Mouse (Mus musculus) limb, embryonic 14.5 days (tissue): ENCODE measurements around the gene Plce1. TPM values are rescaled to one million over a fixed set of nuclear protein-coding genes. Genes with fewer than 3 reads are reported as not detected.

ENCODE experiments used
- ATAC-seq: fragments of 200-750 bp; cut with Nextera tagmentation; 2 replicates; pipeline ENCODE4 v1.8.0; 2017; ENCODE audit warnings: low read depth, moderate number of reproducible peaks, moderate TSS enrichment; ENCODE audit not compliant: low FRiP score
- DNase-seq: peaks from one replicate; pipeline ENCODE4 v3.0.0-alpha.2; 2015; ENCODE audit warnings: low spot score
- H3K27ac ChIP-seq: fragments of 300-500 bp; sonication (generic); replicated peaks from 2 replicates; pipeline ENCODE4 v1.5.1; 2014; ENCODE audit warnings: low read depth, mild to moderate bottlenecking, low read length, moderate library complexity, mixed read lengths
- H3K27me3 ChIP-seq: fragments of 300-500 bp; sonication (generic); 2 replicates; pipeline ENCODE4 v1.6.1; 2014; ENCODE audit warnings: low read length, mixed read lengths; ENCODE audit not compliant: control insufficient read depth, insufficient read depth
- H3K36me3 ChIP-seq: fragments of 300-500 bp; sonication (generic); 2 replicates; pipeline ENCODE4 v1.6.1; 2014; ENCODE audit warnings: mild to moderate bottlenecking, low read length, moderate library complexity, mixed read lengths; ENCODE audit not compliant: control insufficient read depth, insufficient read depth
- H3K4me1 ChIP-seq: fragments of 300-500 bp; sonication (generic); 2 replicates; pipeline ENCODE4 v1.6.1; 2014; ENCODE audit warnings: antibody characterized with exemption, low read length, mixed read lengths; ENCODE audit not compliant: control insufficient read depth, insufficient read depth
- H3K4me2 ChIP-seq: fragments of 300-500 bp; sonication (generic); replicated peaks from 2 replicates; pipeline ENCODE4 v1.6.1; 2014; ENCODE audit warnings: low read depth, mild to moderate bottlenecking, low read length, moderate library complexity; ENCODE audit not compliant: severe bottlenecking
- H3K4me3 ChIP-seq: fragments of 300-500 bp; sonication (generic); replicated peaks from 2 replicates; pipeline ENCODE4 v1.5.1; 2014; ENCODE audit warnings: low read length
- H3K9ac ChIP-seq: fragments of 300-500 bp; sonication (generic); 2 replicates; pipeline ENCODE4 v1.6.1; 2014; ENCODE audit warnings: mild to moderate bottlenecking, low read depth, low read length, moderate library complexity; ENCODE audit not compliant: severe bottlenecking
- H3K9me3 ChIP-seq: fragments of 300-500 bp; sonication (generic); 2 replicates; pipeline ENCODE4 v1.6.1; 2016; ENCODE audit warnings: low read length; ENCODE audit not compliant: control insufficient read depth
- POLR2A ChIP-seq: fragments of 200-500 bp; IDR thresholded peaks from 2 replicates; pipeline ENCODE4 v1.8.0; 2012; ENCODE audit warnings: inconsistent platforms, mild to moderate bottlenecking, moderate library complexity, borderline replicate concordance; ENCODE audit not compliant: insufficient read depth, insufficient read length; ENCODE audit errors: extremely low read depth
- WGBS: fragments of 180-500 bp; shearing (Covaris S2); extraction: QIAGEN DNeasy Blood & Tissue Kit; methylation state at CpG from one replicate; pipeline ENCODE4 v1.1.7; 2014; 5-methylcytosine and 5-hydroxymethylcytosine counted together
- polyA plus RNA-seq, 2 experiments: library from polyadenylated mRNA; depleted of rRNA in 1 of 2; stranded (reverse) in 1 of 2; unstranded in 1 of 2; fragments of >200 nt; fragmentation: Nextera tagmentation in 1 of 2; extraction: Ambion mirVana in 1 of 2; gene quantifications; 2 replicates each; pipeline versions ENCODE4 v1.2.1 to v1.2.3; 2012 to 2014

Plce1 gene
- polyA plus RNA-seq, 2 experiments = 12.6 to 13.3 TPM

- no peaks in the 10 kb centered on the region for H3K27me3 ChIP-seq
- H3K27ac ChIP-seq = no peak overlapping the region
- DNase-seq (no peak), ATAC-seq (no peak)
- no peak for TF ChIP-seq POLR2A
- no peaks in the 10 kb centered on the region for H3K9me3 ChIP-seq
- no peak overlapping the region for H3K4me2 ChIP-seq
- no peak overlapping the region for H3K4me3 ChIP-seq
- peaks cover 17% of the 10 kb centered on the region; the same call in 1 of the 2 replicates for H3K36me3 ChIP-seq
- H3K9ac ChIP-seq = no peak overlapping the region
- WGBS = 67% methylated on average over 2 of the region's 2 CpGs
- no peaks in the 10 kb centered on the region for H3K4me1 ChIP-seq
Measured at GRCm38 (mm10) chr19:38778805-38779204, 297.9 kb downstream of the Plce1 start.

GRCm38 (mm10) chr19:38783542-38783941 is 302.6 kb downstream of the Plce1 start:
- ATAC-seq = no peak
- H3K36me3 ChIP-seq = peaks cover 21% of the 10 kb centered on the region
- no peaks in the 10 kb centered on the region for H3K9me3 ChIP-seq
- TF ChIP-seq POLR2A = no peak
- no peak overlapping the region for H3K4me3 ChIP-seq
- H3K4me1 ChIP-seq = no peaks in the 10 kb centered on the region
- no peaks in the 10 kb centered on the region for H3K27me3 ChIP-seq
- DNase-seq = no peak
- no peak overlapping the region for H3K27ac ChIP-seq
- 89% methylated on average over 9 of the region's 9 CpGs for WGBS
- H3K9ac ChIP-seq = no peak overlapping the region
- no peak overlapping the region for H3K4me2 ChIP-seq

DNA sequence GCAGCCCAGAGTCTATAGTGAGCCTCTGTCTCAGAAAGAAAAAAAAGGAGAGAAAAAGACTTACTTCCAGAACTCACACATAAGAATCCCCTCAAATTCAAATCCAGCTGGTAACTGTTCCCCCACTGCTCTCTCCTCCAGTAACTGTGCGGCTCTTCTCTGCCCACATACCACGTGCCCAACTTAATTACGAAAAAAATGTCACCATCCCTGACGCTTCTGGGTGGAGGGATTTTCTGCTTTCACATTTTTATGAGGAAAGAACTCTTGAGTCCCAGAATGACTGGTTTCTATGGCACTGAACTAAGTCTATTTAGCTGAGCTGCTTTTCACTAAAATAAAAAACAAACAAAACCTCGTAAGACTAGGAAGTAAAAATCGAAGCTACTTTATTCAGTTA is 306.8 kb downstream of the Plce1 start:
- 88% methylated on average over 6 of the region's 6 CpGs for WGBS
- Histone ChIP-seq H3K9ac (no peak overlapping the region), H3K4me2 (no peak overlapping the region), H3K27ac (no peak overlapping the region), H3K27me3 (no peaks in the 10 kb centered on the region), H3K4me1 (no peaks in the 10 kb centered on the region), H3K4me3 (no peak overlapping the region), H3K9me3 (no peaks in the 10 kb centered on the region), H3K36me3 (peaks cover 47% of the 10 kb centered on the region)
- no peak for TF ChIP-seq POLR2A
- DNase-seq (no peak), ATAC-seq (no peak)

DNA sequence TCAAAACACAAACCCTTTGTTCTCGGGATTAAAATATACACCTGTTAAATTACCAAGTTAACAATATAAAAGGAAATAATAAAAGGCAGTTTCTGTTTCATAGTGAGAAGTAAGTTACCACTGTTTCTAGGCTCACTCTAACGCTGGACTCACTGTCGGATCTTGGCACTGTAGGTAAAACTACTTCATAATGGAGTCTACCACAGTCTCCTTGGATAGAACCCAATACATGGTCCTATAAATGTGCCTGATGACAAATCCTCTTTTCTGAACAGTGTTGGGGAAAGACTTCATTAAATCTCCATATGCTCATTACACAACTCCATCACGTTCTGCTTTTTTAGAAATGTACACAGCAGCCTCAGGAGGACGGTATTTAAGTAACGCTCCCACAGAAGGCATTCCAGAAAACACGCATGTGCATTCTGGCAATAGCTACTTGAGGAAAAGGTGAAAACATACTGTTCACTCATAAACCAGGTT is 312.7 kb downstream of the Plce1 start:
- H3K27me3 ChIP-seq = no peaks in the 10 kb centered on the region
- no peak for DNase-seq
- TF ChIP-seq POLR2A = no peak
- WGBS = 74% methylated on average over 7 of the region's 7 CpGs
- H3K4me3 ChIP-seq = no peak overlapping the region
- no peaks in the 10 kb centered on the region for H3K4me1 ChIP-seq
- H3K36me3 ChIP-seq = peaks cover 87% of the 10 kb centered on the region
- no peaks in the 10 kb centered on the region for H3K9me3 ChIP-seq
- no peak overlapping the region for H3K27ac ChIP-seq
- H3K4me2 ChIP-seq = no peak overlapping the region
- no peak overlapping the region for H3K9ac ChIP-seq
- ATAC-seq = no peak

DNA sequence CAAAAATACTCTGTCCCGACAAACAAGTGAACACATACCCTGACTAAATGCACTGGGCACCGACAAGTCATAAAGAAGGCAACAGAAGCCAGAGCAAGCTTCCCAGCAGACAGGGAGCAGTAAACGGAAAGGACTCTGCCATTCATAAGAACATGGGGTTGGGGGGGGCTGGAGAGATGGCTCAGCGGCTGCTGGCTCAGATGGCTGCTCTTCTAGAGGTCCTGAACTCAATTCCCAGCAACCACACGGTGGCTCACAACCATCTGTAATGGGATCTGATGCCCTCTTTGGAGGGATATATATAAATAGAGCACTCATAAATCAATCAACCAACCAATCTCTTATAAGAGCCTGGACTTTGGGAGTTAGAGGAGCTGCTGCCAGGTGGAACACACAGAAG is 315.6 kb downstream of the Plce1 start:
- no peak overlapping the region for H3K4me2 ChIP-seq
- H3K9ac ChIP-seq = no peak overlapping the region
- ATAC-seq (no peak), DNase-seq (no peak)
- H3K4me1 ChIP-seq = no peaks in the 10 kb centered on the region
- H3K36me3 ChIP-seq = peaks cover 78% of the 10 kb centered on the region
- no peak for TF ChIP-seq POLR2A
- WGBS = 78% methylated on average over 5 of the region's 5 CpGs
- H3K4me3 ChIP-seq = no peak overlapping the region
- no peaks in the 10 kb centered on the region for H3K27me3 ChIP-seq
- H3K27ac ChIP-seq = no peak overlapping the region
- H3K9me3 ChIP-seq = no peaks in the 10 kb centered on the region

DNA sequence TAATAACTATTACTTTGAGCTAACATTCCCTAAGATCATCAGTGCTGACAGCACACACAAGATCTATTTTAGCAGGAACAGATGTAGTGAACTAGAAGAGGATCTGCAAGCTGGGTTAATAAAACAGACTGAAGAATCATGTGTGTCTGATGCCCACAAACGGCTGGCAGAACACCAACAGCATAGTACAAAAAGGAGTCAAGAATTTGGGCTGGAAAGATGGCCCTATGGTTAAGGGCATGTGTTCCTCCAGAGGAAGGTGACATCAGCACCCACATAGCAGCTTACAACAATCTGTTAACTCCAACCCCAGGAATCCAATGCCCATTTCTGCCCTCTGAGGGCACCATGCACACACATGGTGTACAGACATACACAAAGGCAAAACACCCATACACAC is 317.4 kb downstream of the Plce1 start:
- Histone ChIP-seq H3K27me3 (no peaks in the 10 kb centered on the region), H3K9ac (no peak overlapping the region), H3K4me3 (no peak overlapping the region), H3K9me3 (no peaks in the 10 kb centered on the region), H3K4me1 (no peaks in the 10 kb centered on the region), H3K27ac (no peak overlapping the region), H3K4me2 (no peak overlapping the region), H3K36me3 (peaks cover 81% of the 10 kb centered on the region)
- 87% methylated on average over 1 of the region's 1 CpGs for WGBS
- TF ChIP-seq POLR2A = no peak
- DNase-seq = no peak
- ATAC-seq = no peak
